Mouse (Mus musculus): ENCODE measurements around the gene Col18a1.

Gene Col18a1

GRCm38 (mm10) chr10:77016080-77016479, 150.3 kb downstream of the Col18a1 start:
- DNase-seq (ENCODE audit: low spot score in 2 of 2) = no peak

- no peak for DNase-seq (ENCODE audit: low spot score in 2 of 2)
Observed at GRCm38 (mm10) chr10:77011681-77012080, 154.7 kb downstream of the Col18a1 start.

- no peak for DNase-seq (ENCODE audit: low spot score in 2 of 2)
Observed at GRCm38 (mm10) chr10:77008698-77009097, 157.7 kb downstream of the Col18a1 start.

- DNase-seq (ENCODE audit: low spot score in 2 of 2) = peak in 1 of 2 experiments; percentile 25
Observed at GRCm38 (mm10) chr10:77008109-77008561, 158.2 kb downstream of the Col18a1 start.

GRCm38 (mm10) chr10:77007433-77008108, 158.8 kb downstream of the Col18a1 start:
- DNase-seq (ENCODE audit: low spot score in 2 of 2) = no peak

- no peak for DNase-seq (ENCODE audit: low spot score in 2 of 2)
Observed at GRCm38 (mm10) chr10:77004936-77005335, 161.4 kb downstream of the Col18a1 start.
